Mouse (Mus musculus) lung, postnatal 0 days (tissue): ENCODE results near the gene Kcna7.

Experiments used
- CTCF ChIP-seq: IDR thresholded peaks from 2 replicates; pipeline ENCODE4 v1.5.1; 2016; ENCODE audit warnings: antibody characterized with exemption, mild to moderate bottlenecking
- EP300 ChIP-seq: IDR thresholded peaks from 2 replicates; pipeline ENCODE4 v1.6.1; 2016; ENCODE audit warnings: antibody characterized with exemption, mild to moderate bottlenecking, control low read depth

DNA sequence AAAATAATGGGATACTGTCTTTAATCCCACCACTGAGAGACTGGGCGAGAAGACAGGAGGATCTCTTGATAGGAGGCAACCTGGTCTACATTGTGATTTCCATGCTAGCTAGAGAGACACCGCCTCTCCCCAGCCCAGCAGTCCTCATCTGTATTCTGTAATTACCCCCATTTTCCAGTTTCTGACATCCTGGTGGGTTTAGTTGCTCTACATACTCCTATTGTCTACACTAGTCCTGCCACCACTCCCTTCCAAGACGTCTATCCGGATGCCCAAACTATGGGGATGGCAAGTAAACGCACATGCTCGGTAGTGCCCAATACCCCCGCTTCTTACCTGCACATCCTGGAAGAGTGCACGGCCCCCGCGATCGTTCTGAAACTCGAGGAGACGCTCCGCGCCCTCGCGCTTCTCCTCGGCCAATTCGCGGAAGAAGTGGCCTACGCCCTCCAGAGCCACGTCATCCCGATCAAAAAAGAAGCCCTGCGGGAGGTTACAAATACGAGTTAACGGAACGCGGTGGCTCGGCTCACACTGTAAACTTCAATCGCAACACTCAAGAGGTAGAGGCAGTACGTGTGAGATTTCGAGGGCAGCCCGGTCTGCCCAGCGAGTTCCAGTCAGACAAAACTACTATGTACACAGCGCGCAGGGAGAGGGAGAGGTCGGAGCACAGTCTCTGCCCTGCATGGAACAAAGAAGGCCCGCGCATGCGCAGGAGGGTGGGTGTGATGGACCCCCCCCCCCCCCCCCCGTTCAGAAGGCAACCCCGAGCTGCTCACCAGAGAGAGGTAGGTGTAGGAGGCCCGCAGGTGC lies 53.5 kb downstream of the Kcna7 start:
- TF ChIP-seq CTCF (no peak), EP300 (0 out of 2 replicates have a peak, but pooled peaks have one; percentile 21)
